Mouse (Mus musculus): Measurements from ENCODE around the gene Igf2bp1.

Gene Igf2bp1

GRCm38 (mm10) chr11:96007516-96008235 is 1.9 kb upstream of the Igf2bp1 start:
- peak; percentile 25 for DNase-seq (ENCODE audit: low spot score)

GRCm38 (mm10) chr11:96006852-96007515 is 1.2 kb upstream of the Igf2bp1 start:
- peak; percentile 29 for DNase-seq (ENCODE audit: low spot score)

GRCm38 (mm10) chr11:96006367-96006851 is 669 bp upstream of the Igf2bp1 start:
- peak; percentile 10 for DNase-seq (ENCODE audit: low spot score)

- peak; percentile 19 for DNase-seq (ENCODE audit: low spot score)
These were observed 842 bp downstream of the Igf2bp1 start for GRCm38 (mm10) chr11:96004793-96005402.

GRCm38 (mm10) chr11:96003969-96004792 is 1.6 kb downstream of the Igf2bp1 start:
- no peak for DNase-seq (ENCODE audit: low spot score)

- no peak for DNase-seq (ENCODE audit: low spot score)
These were observed 2.4 kb downstream of the Igf2bp1 start for GRCm38 (mm10) chr11:96003100-96003900.

- DNase-seq (ENCODE audit: low spot score), result no peak
These were observed 11.6 kb downstream of the Igf2bp1 start for GRCm38 (mm10) chr11:95994151-95994550.

GRCm38 (mm10) chr11:95990886-95991708 is 14.6 kb downstream of the Igf2bp1 start:
- DNase-seq (ENCODE audit: low spot score), result no peak

- DNase-seq (ENCODE audit: low spot score), result no peak
These were observed 15.3 kb downstream of the Igf2bp1 start for GRCm38 (mm10) chr11:95990431-95990830.

GRCm38 (mm10) chr11:95989864-95990263 is 15.9 kb downstream of the Igf2bp1 start:
- DNase-seq (ENCODE audit: low spot score), result no peak

GRCm38 (mm10) chr11:95988533-95988932 is 17.2 kb downstream of the Igf2bp1 start:
- DNase-seq (ENCODE audit: low spot score), result peak; percentile 72

- no peak for DNase-seq (ENCODE audit: low spot score)
These were observed 17.8 kb downstream of the Igf2bp1 start for GRCm38 (mm10) chr11:95987854-95988447.

- no peak for DNase-seq (ENCODE audit: low spot score)
These were observed 23.3 kb downstream of the Igf2bp1 start for GRCm38 (mm10) chr11:95982475-95982874.

GRCm38 (mm10) chr11:95981804-95982203 is 23.9 kb downstream of the Igf2bp1 start:
- no peak for DNase-seq (ENCODE audit: low spot score)

GRCm38 (mm10) chr11:95980762-95981418 is 24.9 kb downstream of the Igf2bp1 start:
- peak; percentile 15 for DNase-seq (ENCODE audit: low spot score)

- no peak for DNase-seq (ENCODE audit: low spot score)
These were observed 27.3 kb downstream of the Igf2bp1 start for GRCm38 (mm10) chr11:95978487-95978886.

GRCm38 (mm10) chr11:95976290-95976689 is 29.4 kb downstream of the Igf2bp1 start:
- no peak for DNase-seq (ENCODE audit: low spot score)

GRCm38 (mm10) chr11:95975694-95976093 is 30.0 kb downstream of the Igf2bp1 start:
- DNase-seq (ENCODE audit: low spot score), result no peak

GRCm38 (mm10) chr11:95973187-95973586 is 32.6 kb downstream of the Igf2bp1 start:
- DNase-seq (ENCODE audit: low spot score), result no peak
